Mouse (Mus musculus) erythroblast, embryonic 14.5 days (primary cell): ENCODE measurements around the gene Dock1.

Experiments
- GATA1 ChIP-seq: IDR thresholded peaks from 2 replicates; pipeline ENCODE4 v1.6.1; 2012; ENCODE audit warnings: low read length, inconsistent platforms, mixed read lengths
- TAL1 ChIP-seq: IDR thresholded peaks from 3 replicates; pipeline ENCODE4 v1.6.1; 2012; ENCODE audit warnings: low read length, inconsistent platforms, mixed read lengths

DNA sequence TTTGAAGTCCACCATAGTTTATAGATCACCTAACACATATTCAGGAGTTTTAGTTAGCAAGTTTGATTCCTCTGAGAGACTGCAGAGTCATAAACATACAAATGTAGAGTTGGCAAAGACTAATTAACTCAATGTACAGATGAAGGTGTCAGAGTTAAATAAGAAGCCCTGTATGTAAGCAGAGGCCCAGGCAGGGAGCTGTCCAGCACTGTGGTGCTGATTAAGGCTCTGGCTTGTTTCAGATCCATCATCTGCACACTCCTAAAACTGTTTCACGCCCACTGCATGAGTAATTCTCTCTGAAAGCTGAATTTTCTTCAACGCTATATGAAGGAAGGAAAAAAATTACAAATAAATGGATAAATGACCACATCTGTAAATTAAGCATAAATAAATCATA is 193.7 kb downstream of the Dock1 start:
- TF ChIP-seq TAL1 = no peak
- no peak for TF ChIP-seq GATA1
